Mouse (Mus musculus) megakaryocyte, embryonic 14.5 days (primary cell): ENCODE data around the gene Fam107b.

Experiments
- FLI1 ChIP-seq: IDR thresholded peaks from 2 replicates; pipeline ENCODE4 v1.6.1; 2012; ENCODE audit warnings: low read length, inconsistent platforms, mixed read lengths
- GATA1 ChIP-seq: IDR thresholded peaks from 3 replicates; pipeline ENCODE4 v1.6.1; 2012; ENCODE audit warnings: mixed read lengths, low read length, inconsistent platforms, borderline replicate concordance

GRCm38 (mm10) chr2:3805742-3806141, 235.5 kb downstream of the Fam107b start:
- TF ChIP-seq GATA1 (no peak), FLI1 (no peak)
